Mouse (Mus musculus): ENCODE measurements at regions not wholly inside any gene's neighbourhood (a gene's known extent, or its start where the extent isn't known, plus 50 kb on each side); places are given as distances from the start of the nearest gene placed in this dataset.

DNA sequence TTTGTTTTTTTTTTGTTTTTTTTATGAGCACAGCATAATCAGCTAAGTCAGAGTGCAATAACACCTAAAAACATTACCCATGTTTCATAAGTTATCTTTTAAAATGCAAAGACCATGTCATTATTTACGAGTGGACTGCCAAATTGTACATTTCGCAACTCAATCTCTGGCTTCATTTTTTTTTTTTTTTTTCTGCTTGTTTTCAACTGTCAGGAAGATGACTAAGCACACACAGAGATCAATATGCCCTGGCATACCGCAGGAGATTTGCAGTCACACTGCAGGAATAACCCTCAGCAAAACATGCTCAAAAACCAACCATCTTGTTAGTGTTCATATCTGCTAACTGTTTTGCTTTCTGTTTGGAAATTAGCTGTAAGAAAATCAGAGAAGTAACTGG, 1270.3 kb upstream of the Flrt2 start:
- H3K9me3 ChIP-seq (ENCODE audit: low read length), result no peaks in the 10 kb centered on the region
- 56% methylated on average over 3 of the region's 3 CpGs for WGBS

DNA sequence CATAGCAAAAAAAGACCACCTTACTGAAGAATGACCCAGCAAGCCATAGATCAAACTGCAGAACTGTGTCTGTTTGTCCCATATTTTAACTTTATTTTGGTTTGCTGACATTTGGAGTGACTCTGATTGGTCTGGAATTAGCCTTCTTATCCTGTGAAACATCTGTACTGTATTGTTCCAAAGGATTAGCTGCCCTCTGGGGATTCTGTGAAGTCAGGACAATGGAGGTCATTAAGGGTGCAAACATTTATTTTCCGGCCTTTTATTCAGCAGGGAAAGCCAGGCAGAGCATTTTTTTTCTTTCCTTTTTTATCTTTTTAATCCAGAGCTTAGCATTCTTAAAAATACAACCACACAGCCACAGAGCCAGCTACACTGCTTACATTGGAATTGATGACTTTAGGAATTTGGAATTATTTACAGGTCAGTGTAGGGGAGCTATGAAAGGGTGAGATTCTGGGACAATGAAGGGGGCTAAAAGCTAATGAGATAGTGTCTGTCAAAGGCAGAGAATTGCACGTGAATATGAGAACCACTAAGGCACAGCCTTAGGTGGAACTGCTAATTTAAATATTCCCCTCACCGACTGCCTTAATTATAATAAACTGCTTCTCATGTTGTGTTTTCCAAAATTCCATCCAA, 1267.6 kb upstream of the Flrt2 start:
- Histone ChIP-seq H3K9ac (replicated peaks; ENCODE audit: low read depth) (no peak overlapping the region), H3K4me1 (ENCODE audit: insufficient read depth, low read depth, low read length) (no peaks in the 10 kb centered on the region), H3K27ac (ENCODE audit: low read length) (no peak overlapping the region), H3K9me3 (ENCODE audit: low read length) (no peaks in the 10 kb centered on the region), H3K36me3 (ENCODE audit: insufficient read depth, low read length) (no peaks in the 10 kb centered on the region), H3K27me3 (replicated peaks; ENCODE audit: insufficient read depth, low read length) (no peaks in the 10 kb centered on the region), H3K4me3 (ENCODE audit: low read depth, low read length) (no peak overlapping the region), H3K4me2 (replicated peaks; ENCODE audit: low read depth, low read length) (no peak overlapping the region)
- no peak for TF ChIP-seq CTCF (IDR thresholded peaks at IDR 0.05)
- TF ChIP-seq EP300 (IDR thresholded peaks at IDR 0.05), result peak; percentile 79
- 20% methylated on average over 3 of the region's 3 CpGs for whole genome bisulfite sequencing
- DNase-seq (ENCODE audit: low spot score), result peak; percentile 27
- ATAC-seq, result no peak

More for the DNA sequence above, 1270.3 kb upstream of the Flrt2 start:
- no peak overlapping the region for H3K4me2 ChIP-seq (replicated peaks; ENCODE audit: low read depth, low read length)
- H3K36me3 ChIP-seq (ENCODE audit: insufficient read depth, low read length), result no peaks in the 10 kb centered on the region
- DNase-seq (ENCODE audit: low spot score) (no peak), ATAC-seq (no peak)
- H3K4me3 ChIP-seq (ENCODE audit: low read depth, low read length), result no peak overlapping the region
- no peak overlapping the region for H3K27ac ChIP-seq (ENCODE audit: low read length)
- no peak for TF ChIP-seq CTCF (IDR thresholded peaks at IDR 0.05)
- no peak for TF ChIP-seq EP300 (IDR thresholded peaks at IDR 0.05)
- no peaks in the 10 kb centered on the region for H3K27me3 ChIP-seq (replicated peaks; ENCODE audit: insufficient read depth, low read length)
- H3K4me1 ChIP-seq (ENCODE audit: insufficient read depth, low read depth, low read length), result no peaks in the 10 kb centered on the region
- no peak overlapping the region for H3K9ac ChIP-seq (replicated peaks; ENCODE audit: low read depth)

DNA sequence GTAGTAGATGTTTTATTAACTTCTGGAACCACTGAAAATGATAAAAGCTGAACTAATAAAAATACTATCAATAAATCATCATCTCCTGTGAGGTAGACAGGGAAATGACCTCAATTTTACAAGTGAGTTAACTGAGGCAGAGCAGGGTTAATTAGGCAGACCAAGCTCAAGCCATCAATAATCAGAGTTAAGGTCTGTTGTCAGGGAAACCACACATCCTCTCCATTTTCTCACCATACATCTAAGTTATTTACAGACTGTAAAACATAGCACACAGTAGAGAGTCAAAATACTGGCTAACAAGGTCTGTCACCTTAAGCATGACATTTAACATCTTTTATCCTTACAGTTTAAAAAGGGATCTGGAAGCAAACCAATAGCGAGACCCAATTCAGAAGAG, 1242.5 kb upstream of the Flrt2 start:
- no peak overlapping the region for H3K27ac ChIP-seq (ENCODE audit: low read length)
- TF ChIP-seq EP300 (IDR thresholded peaks at IDR 0.05) (no peak), CTCF (IDR thresholded peaks at IDR 0.05) (no peak)
- no peak overlapping the region for H3K4me3 ChIP-seq (ENCODE audit: low read depth, low read length)
- no peaks in the 10 kb centered on the region for H3K9me3 ChIP-seq (ENCODE audit: low read length)
- H3K9ac ChIP-seq (replicated peaks; ENCODE audit: low read depth), result no peak overlapping the region
- no peaks in the 10 kb centered on the region for H3K36me3 ChIP-seq (ENCODE audit: insufficient read depth, low read length)
- DNase-seq (ENCODE audit: low spot score) (no peak), ATAC-seq (no peak)
- no peak overlapping the region for H3K4me2 ChIP-seq (replicated peaks; ENCODE audit: low read depth, low read length)
- 70% methylated on average over 1 of the region's 1 CpGs for WGBS
- H3K27me3 ChIP-seq (replicated peaks; ENCODE audit: insufficient read depth, low read length), result no peaks in the 10 kb centered on the region
- no peaks in the 10 kb centered on the region for H3K4me1 ChIP-seq (ENCODE audit: insufficient read depth, low read depth, low read length)

DNA sequence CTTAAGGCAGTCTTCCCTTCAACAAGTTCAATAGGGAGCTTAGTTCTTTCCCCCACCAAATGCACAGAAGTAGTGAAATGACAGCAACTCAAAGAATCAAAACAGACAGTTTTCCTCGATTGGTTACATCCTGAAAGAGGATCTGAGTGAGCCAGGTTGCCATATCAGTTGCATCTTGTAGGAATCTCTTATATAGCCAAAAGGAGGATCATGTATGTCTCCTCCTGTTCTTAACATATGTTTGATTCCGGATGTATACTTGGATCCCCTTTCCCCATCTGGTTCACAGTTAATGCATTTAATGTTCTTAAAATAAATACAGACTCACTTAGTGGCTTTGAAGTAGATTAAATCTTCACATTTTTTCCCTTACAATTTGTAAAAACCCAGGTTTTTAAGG, 1224.0 kb upstream of the Flrt2 start:
- H3K9me3 ChIP-seq (ENCODE audit: low read length), result no peaks in the 10 kb centered on the region
- no peak overlapping the region for H3K27ac ChIP-seq (ENCODE audit: low read length)
- no peaks in the 10 kb centered on the region for H3K36me3 ChIP-seq (ENCODE audit: insufficient read depth, low read length)
- TF ChIP-seq EP300 (IDR thresholded peaks at IDR 0.05) (no peak), CTCF (IDR thresholded peaks at IDR 0.05) (no peak)
- no peak overlapping the region for H3K4me2 ChIP-seq (replicated peaks; ENCODE audit: low read depth, low read length)
- ATAC-seq, result no peak
- H3K4me3 ChIP-seq (ENCODE audit: low read depth, low read length), result no peak overlapping the region
- no peaks in the 10 kb centered on the region for H3K4me1 ChIP-seq (ENCODE audit: insufficient read depth, low read depth, low read length)
- H3K9ac ChIP-seq (replicated peaks; ENCODE audit: low read depth), result no peak overlapping the region
- DNase-seq (ENCODE audit: low spot score), result no peak
- WGBS, result 43% methylated on average over 2 of the region's 2 CpGs
- H3K27me3 ChIP-seq (replicated peaks; ENCODE audit: insufficient read depth, low read length), result no peaks in the 10 kb centered on the region

DNA sequence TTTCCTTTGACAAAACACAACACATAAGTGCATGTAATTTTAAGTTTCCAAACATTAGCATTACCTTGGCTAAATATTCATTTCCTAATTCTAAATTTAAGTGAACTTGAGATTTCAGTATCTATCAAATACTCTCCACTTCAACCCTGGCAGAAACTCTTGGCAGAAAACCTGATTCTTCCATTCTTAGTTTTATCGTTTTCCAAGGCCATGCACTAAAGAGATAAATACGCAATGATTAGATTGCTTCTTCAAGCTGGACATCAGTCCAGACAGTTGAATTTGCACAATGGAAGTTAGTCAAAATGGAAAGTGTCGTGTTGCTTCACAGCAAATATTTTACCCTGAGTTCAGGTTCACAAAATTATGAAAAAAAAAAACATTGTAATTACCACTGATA, 1223.4 kb upstream of the Flrt2 start:
- 58% methylated on average over 3 of the region's 3 CpGs for WGBS
- no peaks in the 10 kb centered on the region for H3K9me3 ChIP-seq (ENCODE audit: low read length)
- H3K4me3 ChIP-seq (ENCODE audit: low read depth, low read length), result no peak overlapping the region
- DNase-seq (ENCODE audit: low spot score) (no peak), ATAC-seq (no peak)
- no peak for TF ChIP-seq CTCF (IDR thresholded peaks at IDR 0.05)
- no peak for TF ChIP-seq EP300 (IDR thresholded peaks at IDR 0.05)
- no peak overlapping the region for H3K9ac ChIP-seq (replicated peaks; ENCODE audit: low read depth)
- no peaks in the 10 kb centered on the region for H3K4me1 ChIP-seq (ENCODE audit: insufficient read depth, low read depth, low read length)
- no peak overlapping the region for H3K4me2 ChIP-seq (replicated peaks; ENCODE audit: low read depth, low read length)
- no peaks in the 10 kb centered on the region for H3K27me3 ChIP-seq (replicated peaks; ENCODE audit: insufficient read depth, low read length)
- H3K27ac ChIP-seq (ENCODE audit: low read length), result no peak overlapping the region
- no peaks in the 10 kb centered on the region for H3K36me3 ChIP-seq (ENCODE audit: insufficient read depth, low read length)

DNA sequence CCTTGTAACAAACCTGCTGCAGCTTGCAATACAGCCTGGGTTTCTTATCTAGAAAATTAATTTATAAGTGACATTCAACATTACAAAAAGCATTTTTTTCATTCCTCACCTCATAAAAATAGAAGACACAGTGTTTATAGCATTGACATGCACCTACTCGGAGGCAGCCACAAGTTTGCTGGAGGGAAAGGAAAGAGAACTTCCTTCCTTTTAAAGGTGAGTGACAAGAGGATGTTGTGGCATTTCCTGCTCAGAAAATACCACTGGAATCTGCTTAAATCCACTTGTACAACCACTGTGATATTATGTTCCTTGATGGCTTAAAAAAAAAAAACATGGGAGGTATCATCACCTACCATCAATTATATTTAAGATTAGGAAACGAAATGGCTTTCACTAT, 1222.2 kb upstream of the Flrt2 start:
- H3K27ac ChIP-seq (ENCODE audit: low read length), result no peak overlapping the region
- H3K4me1 ChIP-seq (ENCODE audit: insufficient read depth, low read depth, low read length), result no peaks in the 10 kb centered on the region
- no peaks in the 10 kb centered on the region for H3K36me3 ChIP-seq (ENCODE audit: insufficient read depth, low read length)
- no peak overlapping the region for H3K4me2 ChIP-seq (replicated peaks; ENCODE audit: low read depth, low read length)
- ATAC-seq (no peak), DNase-seq (ENCODE audit: low spot score) (no peak)
- no peaks in the 10 kb centered on the region for H3K9me3 ChIP-seq (ENCODE audit: low read length)
- 52% methylated on average over 2 of the region's 2 CpGs for WGBS
- H3K9ac ChIP-seq (replicated peaks; ENCODE audit: low read depth), result no peak overlapping the region
- no peak overlapping the region for H3K4me3 ChIP-seq (ENCODE audit: low read depth, low read length)
- H3K27me3 ChIP-seq (replicated peaks; ENCODE audit: insufficient read depth, low read length), result no peaks in the 10 kb centered on the region
- TF ChIP-seq CTCF (IDR thresholded peaks at IDR 0.05) (no peak), EP300 (IDR thresholded peaks at IDR 0.05) (no peak)

DNA sequence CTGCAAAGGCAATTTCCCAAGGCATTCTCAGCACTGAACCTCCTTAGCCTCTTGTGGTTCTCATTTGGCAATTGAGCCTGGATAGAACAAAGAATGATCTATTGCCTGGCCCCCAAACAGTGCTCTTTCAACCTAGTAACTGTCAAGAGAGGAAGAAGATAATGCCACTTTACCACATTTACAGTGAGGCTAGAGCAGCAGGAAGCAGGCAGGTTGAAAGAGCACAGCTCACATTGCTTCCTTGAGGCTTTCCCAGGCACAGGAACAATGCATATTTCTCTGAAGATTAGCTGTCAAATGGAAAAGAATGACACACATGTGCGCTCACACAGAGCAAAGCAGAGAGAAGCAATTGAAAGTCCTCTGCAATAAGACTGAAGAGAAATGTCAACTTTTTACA, 1221.0 kb upstream of the Flrt2 start:
- Histone ChIP-seq H3K9ac (replicated peaks; ENCODE audit: low read depth) (no peak overlapping the region), H3K27me3 (replicated peaks; ENCODE audit: insufficient read depth, low read length) (no peaks in the 10 kb centered on the region), H3K4me1 (ENCODE audit: insufficient read depth, low read depth, low read length) (no peaks in the 10 kb centered on the region), H3K36me3 (ENCODE audit: insufficient read depth, low read length) (no peaks in the 10 kb centered on the region), H3K4me2 (replicated peaks; ENCODE audit: low read depth, low read length) (no peak overlapping the region), H3K9me3 (ENCODE audit: low read length) (no peaks in the 10 kb centered on the region), H3K27ac (ENCODE audit: low read length) (no peak overlapping the region), H3K4me3 (ENCODE audit: low read depth, low read length) (no peak overlapping the region)
- DNase-seq (ENCODE audit: low spot score), result no peak
- 55% methylated on average over 1 of the region's 1 CpGs for WGBS
- no peak for TF ChIP-seq EP300 (IDR thresholded peaks at IDR 0.05)
- TF ChIP-seq CTCF (IDR thresholded peaks at IDR 0.05), result no peak
- no peak for ATAC-seq

All from lung, postnatal 0 days (tissue).